Mouse (Mus musculus) duodenum, adult 2 months (tissue): ENCODE results near the gene Ebp. TPM values are rescaled to one million over a fixed set of nuclear protein-coding genes. Genes with fewer than 3 reads are reported as not detected.

Experiments used
- polyA plus RNA-seq: library from polyadenylated mRNA; depleted of rRNA; stranded (reverse); fragments of >200 nt; gene quantifications from 2 replicates; pipeline ENCODE4 v1.2.3, GENCODE M21; 2012; ENCODE audit warnings: low replicate concordance; rRNA removed

The Ebp gene
- 149 and 236 TPM in 2 replicates for polyA plus RNA-seq

DNA sequence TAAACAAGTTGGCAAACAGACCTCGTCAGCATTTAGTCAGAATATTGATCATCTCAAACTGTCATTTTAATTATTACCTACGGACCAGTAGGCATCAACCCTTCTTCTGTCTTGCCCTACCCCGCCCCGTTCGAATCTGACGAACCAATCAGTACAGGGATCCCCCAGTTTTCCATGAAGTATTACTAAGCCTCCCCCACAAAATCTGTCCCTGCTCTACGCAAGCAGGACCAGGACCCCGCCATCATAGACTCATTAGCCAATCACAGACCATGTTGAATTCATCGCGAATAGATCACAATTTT, at the start of gene Ebp:
TSS of gene Ebp (minus strand) at position 94 of the 305 bp plus-strand sequence.

DNA sequence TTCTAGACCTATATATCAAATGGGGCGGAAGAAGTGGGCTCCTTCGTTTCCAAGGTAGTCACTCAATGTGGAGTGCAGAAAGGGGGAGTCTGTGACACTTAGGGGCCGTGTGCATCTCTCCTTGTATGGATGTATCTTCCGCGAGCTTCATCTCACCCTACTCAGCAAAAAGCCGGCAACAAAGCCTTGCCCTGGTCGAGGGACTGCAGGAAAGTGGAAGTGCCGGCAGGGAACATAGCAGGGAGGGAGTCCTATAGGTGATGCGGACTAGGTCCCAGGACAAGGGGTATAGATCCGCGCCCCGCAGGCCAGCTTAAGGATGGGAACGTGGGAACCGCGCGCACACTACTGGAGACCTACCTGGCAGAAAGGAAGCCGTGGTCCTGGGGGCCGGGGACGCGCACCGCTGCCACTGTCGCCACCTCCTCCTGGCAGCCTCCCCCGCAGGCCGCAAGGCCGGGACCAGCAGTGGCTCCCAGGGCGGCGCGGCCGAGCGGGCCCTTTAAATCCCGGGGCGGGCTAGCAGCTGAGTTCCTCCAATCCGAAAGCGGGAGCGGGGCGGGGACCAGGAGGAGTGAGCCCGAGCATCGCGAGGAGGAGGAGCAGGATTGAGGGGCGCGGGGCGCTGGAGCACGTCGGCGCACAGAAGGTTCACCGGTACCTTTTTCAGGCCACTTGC, 12.8 kb upstream of the Ebp start, which contains the start of gene Porcn:
TSS of gene Porcn (minus strand) at position 511 of the 679 bp plus-strand sequence.

DNA sequence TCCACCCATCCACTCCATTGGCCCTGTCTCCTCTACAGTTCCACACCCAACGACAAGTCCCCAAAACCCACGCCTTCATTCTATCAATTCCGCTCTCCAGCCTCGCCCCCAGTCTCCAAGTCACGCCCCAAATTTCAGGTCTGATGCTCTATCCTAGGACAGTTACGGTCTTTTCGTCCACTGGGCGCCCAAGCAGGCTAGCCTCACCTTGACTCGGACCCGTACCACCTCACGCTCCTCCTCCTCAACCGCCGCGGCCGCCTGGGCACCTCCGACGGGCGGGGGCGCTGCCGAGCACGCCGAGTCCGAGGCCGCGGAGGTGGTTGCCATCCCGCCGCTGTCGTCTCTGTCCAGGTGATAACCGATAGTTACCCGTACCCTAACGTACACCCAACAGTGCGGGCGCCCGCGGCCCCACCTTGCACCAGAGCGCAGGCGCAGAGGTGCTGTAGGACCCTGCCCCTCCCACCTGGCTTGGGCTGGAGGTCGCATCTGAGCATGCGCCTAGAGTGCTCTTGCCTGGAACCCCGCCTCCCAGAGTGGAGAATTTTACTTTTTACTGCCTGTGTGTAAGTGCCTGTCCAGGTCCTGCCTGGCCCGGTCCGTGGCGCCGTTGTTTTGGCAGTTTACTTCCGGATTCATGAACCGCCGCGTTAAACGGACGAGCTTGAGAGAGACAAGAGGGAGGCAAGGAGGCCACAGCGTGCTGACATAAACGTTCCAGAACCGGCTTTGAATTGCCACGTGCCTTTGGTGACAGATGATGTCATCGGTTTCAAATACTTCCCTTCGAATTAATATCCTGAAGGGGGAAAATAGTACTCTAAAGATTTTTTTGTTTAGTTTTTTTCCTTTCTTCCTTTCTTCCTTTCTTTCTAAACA, 17.6 kb downstream of the Ebp start, which contains the start of gene Tbc1d25:
TSS of gene Tbc1d25 (minus strand) at position 678 of the 882 bp plus-strand sequence.

DNA sequence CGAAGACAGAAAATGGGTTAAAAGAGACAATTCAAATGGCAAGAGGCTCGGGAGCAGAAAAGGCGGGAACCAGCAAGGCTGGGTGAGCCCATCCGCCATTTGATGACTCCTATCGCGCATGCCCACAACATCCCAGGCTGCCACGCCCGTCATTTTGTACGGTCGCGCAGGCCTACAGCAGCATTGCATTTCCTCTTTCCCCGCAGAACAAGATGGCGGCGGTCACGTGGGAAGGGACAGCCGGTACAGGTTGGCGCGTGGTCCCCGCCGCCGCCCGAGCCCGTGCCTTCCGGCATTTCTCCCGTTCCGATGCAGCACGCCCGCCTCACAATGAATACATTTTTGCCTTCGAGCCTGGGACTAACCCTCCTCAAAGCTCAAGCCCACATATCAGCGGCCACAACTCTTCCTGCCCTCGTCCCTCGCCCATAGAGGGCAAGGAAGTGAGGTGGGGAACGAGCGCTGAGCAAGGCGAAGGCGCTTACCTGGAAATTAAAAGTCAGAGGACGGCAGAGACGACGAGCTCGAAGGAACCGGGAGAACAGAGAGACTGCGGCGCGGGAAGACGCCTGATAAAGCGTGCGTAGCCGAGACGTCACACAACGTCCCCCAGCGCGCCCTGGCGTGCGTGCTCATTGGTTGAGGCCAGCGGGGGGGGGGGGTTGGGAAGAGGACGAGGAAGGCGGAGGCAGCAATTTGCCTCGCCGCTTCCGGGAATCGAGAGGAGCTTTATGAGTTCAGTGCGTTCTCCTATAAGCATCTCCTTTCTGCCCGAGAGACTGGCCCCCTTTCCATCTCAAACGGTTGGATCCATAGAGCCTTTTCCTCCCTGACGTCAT, 47.9 kb downstream of the Ebp start, which contains the start of gene Rbm3:
TSS of gene Rbm3 (minus strand) at position 728 of the 839 bp plus-strand sequence.

Other genes starting within 250 kb of the Ebp start
- gene Hdac6, start 245.6 kb downstream of the Ebp start, polyA plus RNA-seq: 6.2 and 9.8 TPM in 2 replicates
- gene Gata1, start 215.4 kb downstream of the Ebp start, polyA plus RNA-seq: 0.24 and 0.27 TPM in 2 replicates
- 15.0 and 16.6 TPM in 2 replicates for gene Glod5, start 175.0 kb downstream of the Ebp start, polyA plus RNA-seq
- gene Suv39h1, start 118.8 kb downstream of the Ebp start, polyA plus RNA-seq: 4.7 and 7.2 TPM in 2 replicates
- 1.9 and 5.2 TPM in 2 replicates for gene Was, start 103.0 kb downstream of the Ebp start, polyA plus RNA-seq
- 53.2 and 126 TPM in 2 replicates for gene Wdr13, start 60.6 kb downstream of the Ebp start, polyA plus RNA-seq
- 19.6 and 25.9 TPM in 2 replicates for gene Rbm3, start 47.6 kb downstream of the Ebp start, polyA plus RNA-seq
- gene Tbc1d25, start 17.3 kb downstream of the Ebp start, polyA plus RNA-seq: 7.1 and 12.0 TPM in 2 replicates
- gene Porcn, start 13.0 kb upstream of the Ebp start, polyA plus RNA-seq: 5.3 and 20.6 TPM in 2 replicates
- 11.9 and 24.0 TPM in 2 replicates for gene Ftsj1, start 58.9 kb upstream of the Ebp start, polyA plus RNA-seq
- gene Slc38a5, start 77.6 kb upstream of the Ebp start, polyA plus RNA-seq: 0.11 and 7.0 TPM in 2 replicates
- gene Ssxb10, start 133.9 kb upstream of the Ebp start, polyA plus RNA-seq: not detected in 2 replicates
- gene Ssxb9, start 173.5 kb upstream of the Ebp start, polyA plus RNA-seq: not detected in 2 replicates
- gene Ssxb1, start 219.8 kb upstream of the Ebp start, polyA plus RNA-seq: not detected in 2 replicates